In the genomic region with DNA sequence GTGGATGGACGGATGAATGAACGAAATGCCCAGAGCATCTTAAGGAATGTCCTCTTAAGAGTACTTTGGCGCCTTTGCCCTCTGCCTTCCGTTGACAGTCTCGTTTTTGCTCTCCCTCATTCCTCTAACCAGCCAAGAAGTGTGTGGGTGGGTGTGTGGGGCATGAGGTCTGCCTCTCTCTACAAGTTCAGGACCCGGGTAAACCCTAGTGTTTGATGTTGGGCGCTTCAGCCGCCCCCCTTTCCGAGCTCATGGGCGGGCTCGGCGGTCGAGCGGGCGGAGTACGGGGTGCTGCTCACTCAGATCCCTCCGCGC, we compare ENCODE assay signal across 8 mouse cellular contexts. TPM values are rescaled to one million over a fixed set of nuclear protein-coding genes. Genes with fewer than 3 reads are reported as not detected.
DNase-seq lines count a peak whose midpoint lies in the region; ATAC-seq and TF ChIP-seq lines count a peak whose summit lies in the region.

No protein-coding gene starts in this region.

- no peaks in the 10 kb centered on the region for H3K27me3 ChIP-seq in kidney, adult 2 months (replicated peaks; ENCODE audit: control insufficient read depth, insufficient read depth, low read length)
- peaks cover 5% of the 10 kb centered on the region for H3K27me3 ChIP-seq in hindbrain, embryonic 14.5 days (ENCODE audit: control insufficient read depth, insufficient read depth, low read length)
- H3K27me3 ChIP-seq in midbrain, embryonic 13.5 days, result peaks cover 19% of the 10 kb centered on the region; the same call in 1 of the 2 replicates

- H3K4me1 ChIP-seq in kidney, adult 2 months (ENCODE audit: control insufficient read depth, insufficient read depth, low read length), result peaks cover 18% of the 10 kb centered on the region
- peaks cover 5% of the 10 kb centered on the region; the same call in 1 of the 2 replicates for H3K4me1 ChIP-seq in brown adipose tissue, adult 24 weeks (ENCODE audit: control insufficient read depth, insufficient read depth, insufficient read length, low read length)
- no peaks in the 10 kb centered on the region; the same call in 1 of the 2 replicates for H3K4me1 ChIP-seq in hindbrain, embryonic 14.5 days (replicated peaks; ENCODE audit: control insufficient read depth, insufficient read depth, low read length)
- peaks cover 21% of the 10 kb centered on the region for H3K4me1 ChIP-seq in midbrain, embryonic 13.5 days (replicated peaks)

- no peak for ATAC-seq in hindbrain, embryonic 14.5 days (ENCODE audit: low FRiP score)
- no peak for ATAC-seq in midbrain, embryonic 13.5 days
- ATAC-seq in frontal cortex, adult (ENCODE audit: low TSS enrichment), result no peak

- no peak for TF ChIP-seq CTCF in kidney, adult 2 months (conservative IDR thresholded peaks at IDR 0.05; ENCODE audit: insufficient read depth, insufficient read length, low read depth, low read length)

- no peaks in the 10 kb centered on the region for H3K9me3 ChIP-seq in hindbrain, embryonic 14.5 days (ENCODE audit: control insufficient read depth, low read length)
- no peaks in the 10 kb centered on the region for H3K9me3 ChIP-seq in midbrain, embryonic 13.5 days

- DNase-seq in kidney, adult 2 months, result no peak
- DNase-seq in kidney, postnatal 36 days, result no peak
- no peak for DNase-seq in hindbrain, embryonic 14.5 days (ENCODE audit: low spot score)
- no peak for DNase-seq in adrenal gland, postnatal 25 days
- no peak for DNase-seq in urinary bladder, postnatal 36 days (ENCODE audit: low spot score in 2 of 2)

- H3K4me2 ChIP-seq in hindbrain, embryonic 14.5 days (replicated peaks), result peak overlapping the region; percentile 84
- H3K4me2 ChIP-seq in midbrain, embryonic 13.5 days (replicated peaks), result peak overlapping the region; percentile 92

- H3K36me3 ChIP-seq in kidney, adult 2 months (ENCODE audit: control insufficient read depth, insufficient read depth, low read length), result no peaks in the 10 kb centered on the region
- no peaks in the 10 kb centered on the region for H3K36me3 ChIP-seq in hindbrain, embryonic 14.5 days (replicated peaks; ENCODE audit: control insufficient read depth, insufficient read depth)
- no peaks in the 10 kb centered on the region for H3K36me3 ChIP-seq in midbrain, embryonic 13.5 days

- H3K27ac ChIP-seq in kidney, adult 2 months (ENCODE audit: insufficient read depth, low read depth, low read length), result peak overlapping the region; percentile 36; the same call in 1 of the 2 replicates
- H3K27ac ChIP-seq in brown adipose tissue, adult 24 weeks (replicated peaks; ENCODE audit: low read depth, low read length), result peak overlapping the region; percentile 67; the same call in 1 of the 2 replicates
- H3K27ac ChIP-seq in hindbrain, embryonic 14.5 days, result no peak overlapping the region
- no peak overlapping the region for H3K27ac ChIP-seq in midbrain, embryonic 13.5 days

- peak overlapping the region; percentile 35 for H3K9ac ChIP-seq in hindbrain, embryonic 14.5 days
- peak overlapping the region; percentile 4; the same call in 1 of the 2 replicates for H3K9ac ChIP-seq in midbrain, embryonic 13.5 days (replicated peaks)

- TF ChIP-seq POLR2A in kidney, adult 2 months (IDR thresholded peaks at IDR 0.05; ENCODE audit: low read depth, low read length), result no peak

- H3K4me3 ChIP-seq in kidney, adult 2 months (ENCODE audit: insufficient read depth, low read depth, low read length), result peak overlapping the region; percentile 69
- peak overlapping the region; percentile 94 for H3K4me3 ChIP-seq in brown adipose tissue, adult 24 weeks (ENCODE audit: insufficient read depth, low read depth, low read length)
- H3K4me3 ChIP-seq in hindbrain, embryonic 14.5 days (replicated peaks; ENCODE audit: low read length), result peak overlapping the region; percentile 86
- peak overlapping the region; percentile 85 for H3K4me3 ChIP-seq in midbrain, embryonic 13.5 days (replicated peaks)

- WGBS in kidney, adult 2 months, result 2% methylated on average over 18 of the region's 18 CpGs
- 0% methylated on average over 17 of the region's 18 CpGs for WGBS in hindbrain, embryonic 14.5 days
- WGBS in midbrain, embryonic 13.5 days, result 2% methylated on average over 18 of the region's 18 CpGs

RNA-seq across cellular contexts. Expression of a gene that starts 0.3 kb away (rescaled TPM):
- 16.3 and 20.0 TPM in 2 replicates for polyA plus RNA-seq in kidney, adult 2 months (2012; rRNA removed)
- 7.2 and 8.1 TPM in 2 replicates for polyA plus RNA-seq in brown adipose tissue, adult 24 weeks (2012; ENCODE audit: insufficient read depth, insufficient read length, missing spikeins)
- 14.8 and 15.2 TPM in 2 replicates for polyA plus RNA-seq in hindbrain, embryonic 14.5 days (2014; fragmentation: Nextera tagmentation; extraction: Ambion mirVana)
- 9.0 and 10.0 TPM in 2 replicates for polyA plus RNA-seq in midbrain, embryonic 13.5 days (2015; fragmentation: Nextera tagmentation; extraction: Ambion mirVana)
- total RNA-seq in adrenal gland, postnatal 25 days (2021), result 52.3 and 80.9 TPM in 2 replicates

Comparison
In these comparisons a context has a peak if more than half of its experiments do, and no peak if none do; other contexts are left out.
1. H3K27ac ChIP-seq: peak in kidney, adult 2 months (single experiment) and brown adipose tissue, adult 24 weeks (single experiment); none in hindbrain, embryonic 14.5 days (single experiment) and midbrain, embryonic 13.5 days (single experiment).
2. Peak in every context shown above with its lines, with median percentiles within 50 percentile points of each other: H3K4me3 ChIP-seq.